Mouse (Mus musculus) hindbrain, embryonic 16.5 days (tissue): ENCODE results near the gene Nxn. TPM values are rescaled to one million over a fixed set of nuclear protein-coding genes. Genes with fewer than 3 reads are reported as not detected.

Experiments used
- ATAC-seq: fragments of 200-750 bp; cut with Nextera tagmentation; 2 replicates; pipeline ENCODE4 v1.8.0; 2017; ENCODE audit warnings: moderate TSS enrichment, moderate library complexity
- H3K27ac ChIP-seq: fragments of 300-500 bp; sonication (generic); 2 replicates; pipeline ENCODE4 v1.5.1; 2014; ENCODE audit warnings: low read depth, mild to moderate bottlenecking, control low read depth, low read length, moderate library complexity
- H3K27me3 ChIP-seq: fragments of 300-500 bp; sonication (generic); replicated peaks from 2 replicates; pipeline ENCODE4 v1.6.1; 2014; ENCODE audit warnings: low read length; ENCODE audit not compliant: control insufficient read depth, insufficient read depth
- H3K36me3 ChIP-seq: fragments of 300-500 bp; sonication (generic); 2 replicates; pipeline ENCODE4 v1.6.1; 2014; ENCODE audit warnings: mild to moderate bottlenecking, low read length, moderate library complexity, mixed read lengths; ENCODE audit not compliant: control insufficient read depth, insufficient read depth
- H3K4me1 ChIP-seq: fragments of 300-500 bp; sonication (generic); 2 replicates; pipeline ENCODE4 v1.6.1; 2014; ENCODE audit warnings: low read depth, low read length; ENCODE audit not compliant: control insufficient read depth, insufficient read depth
- H3K4me2 ChIP-seq: fragments of 300-500 bp; sonication (generic); 2 replicates; pipeline ENCODE4 v1.6.1; 2014; ENCODE audit warnings: mild to moderate bottlenecking, low read length, control low read depth, moderate library complexity
- H3K4me3 ChIP-seq: fragments of 300-500 bp; sonication (generic); 2 replicates; pipeline ENCODE4 v1.5.1; 2014; ENCODE audit warnings: mild to moderate bottlenecking, low read length, control low read depth, moderate library complexity
- H3K9ac ChIP-seq: fragments of 300-500 bp; sonication (generic); 2 replicates; pipeline ENCODE4 v1.6.1; 2014; ENCODE audit warnings: low read depth, mild to moderate bottlenecking, control low read depth, low read length, moderate library complexity
- H3K9me3 ChIP-seq: fragments of 300-500 bp; sonication (generic); 2 replicates; pipeline ENCODE4 v1.6.1; 2014; ENCODE audit warnings: mild to moderate bottlenecking, low read length, moderate library complexity; ENCODE audit not compliant: control insufficient read depth
- WGBS: fragments of 180-500 bp; shearing (Covaris S2); extraction: QIAGEN DNeasy Blood & Tissue Kit; methylation state at CpG from one replicate; pipeline ENCODE4 v1.1.7; 2014; 5-methylcytosine and 5-hydroxymethylcytosine counted together
- polyA plus RNA-seq: library from polyadenylated mRNA; unstranded; fragments of >200 nt; fragmentation: Nextera tagmentation; extraction: Ambion mirVana; gene quantifications from 2 replicates; pipeline ENCODE4 v1.2.1, GENCODE M21; 2015

Gene Nxn
- polyA plus RNA-seq, 1 experiment from 2014 or later = 22.2 TPM

- Histone ChIP-seq H3K36me3 (no peaks in the 10 kb centered on the region), H3K4me1 (peaks cover 10% of the 10 kb centered on the region), H3K27ac (no peak overlapping the region), H3K9me3 (no peaks in the 10 kb centered on the region), H3K9ac (no peak overlapping the region), H3K4me3 (no peak overlapping the region), H3K4me2 (no peak overlapping the region), H3K27me3 (no peaks in the 10 kb centered on the region)
- ATAC-seq = no peak
- WGBS = 86% methylated on average over 9 of the region's 9 CpGs
Measured at GRCm38 (mm10) chr11:76337236-76337635, 61.7 kb downstream of the Nxn start.

GRCm38 (mm10) chr11:76336224-76336623 lies 62.7 kb downstream of the Nxn start:
- ATAC-seq = no peak
- Histone ChIP-seq H3K27ac (no peak overlapping the region), H3K9ac (no peak overlapping the region), H3K36me3 (no peaks in the 10 kb centered on the region), H3K4me2 (no peak overlapping the region), H3K27me3 (no peaks in the 10 kb centered on the region), H3K4me1 (peaks cover 10% of the 10 kb centered on the region), H3K9me3 (no peaks in the 10 kb centered on the region), H3K4me3 (no peak overlapping the region)

- no peaks in the 10 kb centered on the region for H3K27me3 ChIP-seq
- no peak overlapping the region for H3K4me3 ChIP-seq
- no peaks in the 10 kb centered on the region for H3K36me3 ChIP-seq
- 21% methylated on average over 10 of the region's 10 CpGs for WGBS
- no peak overlapping the region; the same call in 1 of the 2 replicates for H3K27ac ChIP-seq
- no peaks in the 10 kb centered on the region for H3K9me3 ChIP-seq
- H3K4me2 ChIP-seq = peak overlapping the region; percentile 8; the same call in 1 of the 2 replicates
- ATAC-seq = no peak
- no peak overlapping the region for H3K9ac ChIP-seq
- H3K4me1 ChIP-seq = peaks cover 6% of the 10 kb centered on the region
Measured at GRCm38 (mm10) chr11:76334966-76335365, 64.0 kb downstream of the Nxn start.

GRCm38 (mm10) chr11:76332240-76332639 lies 66.7 kb downstream of the Nxn start:
- ATAC-seq = no peak
- Histone ChIP-seq H3K4me2 (no peak overlapping the region), H3K4me1 (peaks cover 10% of the 10 kb centered on the region), H3K4me3 (no peak overlapping the region), H3K27me3 (no peaks in the 10 kb centered on the region), H3K9ac (no peak overlapping the region), H3K36me3 (no peaks in the 10 kb centered on the region), H3K9me3 (no peaks in the 10 kb centered on the region), H3K27ac (no peak overlapping the region)
- WGBS = 55% methylated on average over 5 of the region's 5 CpGs

GRCm38 (mm10) chr11:76328522-76329290 lies 70.2 kb downstream of the Nxn start:
- H3K27me3 ChIP-seq = no peaks in the 10 kb centered on the region
- no peak for ATAC-seq
- 77% methylated on average over 2 of the region's 2 CpGs for WGBS
- no peak overlapping the region for H3K4me3 ChIP-seq
- H3K9ac ChIP-seq = no peak overlapping the region
- H3K4me1 ChIP-seq = peaks cover 18% of the 10 kb centered on the region
- no peaks in the 10 kb centered on the region for H3K9me3 ChIP-seq
- H3K27ac ChIP-seq = no peak overlapping the region
- no peak overlapping the region for H3K4me2 ChIP-seq
- H3K36me3 ChIP-seq = no peaks in the 10 kb centered on the region

GRCm38 (mm10) chr11:76328084-76328483 lies 70.9 kb downstream of the Nxn start:
- no peak overlapping the region for H3K4me2 ChIP-seq
- no peak for ATAC-seq
- no peak overlapping the region for H3K9ac ChIP-seq
- WGBS = 42% methylated on average over 11 of the region's 11 CpGs
- H3K4me1 ChIP-seq = peaks cover 18% of the 10 kb centered on the region
- H3K9me3 ChIP-seq = no peaks in the 10 kb centered on the region
- no peak overlapping the region for H3K4me3 ChIP-seq
- H3K27me3 ChIP-seq = no peaks in the 10 kb centered on the region
- H3K27ac ChIP-seq = no peak overlapping the region
- no peaks in the 10 kb centered on the region for H3K36me3 ChIP-seq

GRCm38 (mm10) chr11:76326672-76327071 lies 72.3 kb downstream of the Nxn start:
- Histone ChIP-seq H3K4me2 (no peak overlapping the region), H3K9ac (no peak overlapping the region), H3K4me1 (peaks cover 22% of the 10 kb centered on the region), H3K27ac (no peak overlapping the region), H3K9me3 (no peaks in the 10 kb centered on the region), H3K4me3 (no peak overlapping the region), H3K36me3 (no peaks in the 10 kb centered on the region), H3K27me3 (no peaks in the 10 kb centered on the region)
- 84% methylated on average over 6 of the region's 6 CpGs for WGBS
- no peak for ATAC-seq

- H3K4me1 ChIP-seq = peaks cover 22% of the 10 kb centered on the region
- ATAC-seq = no peak
- H3K27ac ChIP-seq = no peak overlapping the region
- 69% methylated on average over 2 of the region's 2 CpGs for WGBS
- H3K4me2 ChIP-seq = no peak overlapping the region
- H3K9ac ChIP-seq = no peak overlapping the region
- H3K4me3 ChIP-seq = no peak overlapping the region
- no peaks in the 10 kb centered on the region for H3K36me3 ChIP-seq
- H3K27me3 ChIP-seq = no peaks in the 10 kb centered on the region
- no peaks in the 10 kb centered on the region for H3K9me3 ChIP-seq
Measured at GRCm38 (mm10) chr11:76326051-76326450, 72.9 kb downstream of the Nxn start.

- peaks cover 22% of the 10 kb centered on the region for H3K4me1 ChIP-seq
- no peaks in the 10 kb centered on the region for H3K36me3 ChIP-seq
- H3K9ac ChIP-seq = no peak overlapping the region
- WGBS = 64% methylated on average over 9 of the region's 9 CpGs
- no peaks in the 10 kb centered on the region for H3K27me3 ChIP-seq
- H3K9me3 ChIP-seq = no peaks in the 10 kb centered on the region
- no peak for ATAC-seq
- H3K27ac ChIP-seq = no peak overlapping the region
- no peak overlapping the region for H3K4me2 ChIP-seq
- H3K4me3 ChIP-seq = no peak overlapping the region
Measured at GRCm38 (mm10) chr11:76324801-76325200, 74.1 kb downstream of the Nxn start.
